Mouse (Mus musculus): ENCODE measurements at regions not wholly inside any gene's neighbourhood (a gene's known extent, or its start where the extent isn't known, plus 50 kb on each side); places are given as distances from the start of the nearest gene placed in this dataset.

GRCm38 (mm10) chr4:131391924-131392297, 446.2 kb downstream of the Ptpru start:
- Histone ChIP-seq H3K36me3 (no peaks in the 10 kb centered on the region), H3K4me3 (no peak overlapping the region), H3K9me3 (no peaks in the 10 kb centered on the region), H3K27me3 (no peaks in the 10 kb centered on the region), H3K4me1 (peaks cover 19% of the 10 kb centered on the region), H3K4me2 (replicated peaks) (no peak overlapping the region), H3K9ac (replicated peaks) (no peak overlapping the region), H3K27ac (replicated peaks) (0 out of 2 replicates have a peak overlapping the region, but pooled peaks have one; percentile 60)
- no peak for ATAC-seq (ENCODE audit: low FRiP score, low read depth)
- WGBS = 91% methylated on average over 3 of the region's 3 CpGs

DNA sequence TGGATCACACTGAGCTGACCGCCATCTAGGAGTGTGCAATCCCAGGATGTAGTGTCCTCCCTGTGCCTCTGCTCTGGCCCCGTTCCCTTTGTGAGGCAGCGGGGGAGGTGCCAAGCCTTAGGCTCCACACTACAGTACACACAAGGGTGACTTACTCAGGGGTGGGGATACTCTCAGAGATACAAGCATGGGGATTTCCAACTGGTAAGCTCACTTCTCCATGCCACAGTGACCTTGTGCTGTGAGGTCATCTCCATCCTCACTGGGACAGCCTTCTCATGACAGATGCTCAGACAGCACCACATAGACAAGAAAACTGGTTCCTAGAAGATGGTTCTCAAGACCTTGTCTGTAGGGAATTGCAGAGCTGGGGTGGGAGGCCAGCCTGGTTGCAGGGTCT, 445.6 kb downstream of the Ptpru start:
- Histone ChIP-seq H3K4me3 (no peak overlapping the region), H3K27ac (replicated peaks) (0 out of 2 replicates have a peak overlapping the region, but pooled peaks have one; percentile 15), H3K27me3 (no peaks in the 10 kb centered on the region), H3K36me3 (no peaks in the 10 kb centered on the region), H3K4me2 (replicated peaks) (no peak overlapping the region), H3K9me3 (no peaks in the 10 kb centered on the region), H3K9ac (replicated peaks) (no peak overlapping the region), H3K4me1 (peaks cover 19% of the 10 kb centered on the region)
- 84% methylated on average over 3 of the region's 3 CpGs for WGBS
- ATAC-seq (ENCODE audit: low FRiP score, low read depth) = no peak

- H3K4me1 ChIP-seq = peaks cover 16% of the 10 kb centered on the region
- no peak overlapping the region for H3K4me2 ChIP-seq (replicated peaks)
- H3K4me3 ChIP-seq = no peak overlapping the region
- no peaks in the 10 kb centered on the region for H3K36me3 ChIP-seq
- WGBS = 89% methylated on average over 8 of the region's 8 CpGs
- no peaks in the 10 kb centered on the region for H3K9me3 ChIP-seq
- no peak overlapping the region for H3K9ac ChIP-seq (replicated peaks)
- no peak for ATAC-seq (ENCODE audit: low FRiP score, low read depth)
- H3K27ac ChIP-seq (replicated peaks) = no peak overlapping the region
- H3K27me3 ChIP-seq = no peaks in the 10 kb centered on the region
These were observed 441.8 kb downstream of the Ptpru start for GRCm38 (mm10) chr4:131396226-131396840.

DNA sequence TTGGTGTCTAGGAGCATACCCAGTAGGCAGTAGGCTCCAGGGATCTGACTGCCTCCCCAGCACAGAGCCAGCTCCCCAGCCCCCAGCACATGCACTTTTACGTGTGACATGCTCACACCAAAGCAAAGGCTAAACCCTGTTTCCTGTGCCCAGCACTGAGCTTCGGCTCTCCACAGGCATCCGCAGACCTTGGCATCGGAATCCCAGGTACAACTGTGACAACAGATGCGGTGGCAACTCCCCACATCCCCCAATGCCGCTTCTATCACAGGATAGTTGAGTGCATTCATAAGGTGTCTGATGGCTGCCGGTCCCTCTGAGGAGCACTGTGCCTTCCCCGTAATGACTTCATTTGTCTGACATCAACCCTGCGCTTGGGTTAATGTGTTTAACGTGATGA, 440.9 kb downstream of the Ptpru start:
- no peak overlapping the region for H3K4me2 ChIP-seq (replicated peaks)
- no peak overlapping the region for H3K4me3 ChIP-seq
- no peak overlapping the region for H3K27ac ChIP-seq (replicated peaks)
- peaks cover 12% of the 10 kb centered on the region for H3K4me1 ChIP-seq
- H3K9me3 ChIP-seq = no peaks in the 10 kb centered on the region
- no peak overlapping the region for H3K9ac ChIP-seq (replicated peaks)
- no peak for ATAC-seq (ENCODE audit: low FRiP score, low read depth)
- 87% methylated on average over 10 of the region's 10 CpGs for WGBS
- no peaks in the 10 kb centered on the region for H3K27me3 ChIP-seq
- H3K36me3 ChIP-seq = no peaks in the 10 kb centered on the region

DNA sequence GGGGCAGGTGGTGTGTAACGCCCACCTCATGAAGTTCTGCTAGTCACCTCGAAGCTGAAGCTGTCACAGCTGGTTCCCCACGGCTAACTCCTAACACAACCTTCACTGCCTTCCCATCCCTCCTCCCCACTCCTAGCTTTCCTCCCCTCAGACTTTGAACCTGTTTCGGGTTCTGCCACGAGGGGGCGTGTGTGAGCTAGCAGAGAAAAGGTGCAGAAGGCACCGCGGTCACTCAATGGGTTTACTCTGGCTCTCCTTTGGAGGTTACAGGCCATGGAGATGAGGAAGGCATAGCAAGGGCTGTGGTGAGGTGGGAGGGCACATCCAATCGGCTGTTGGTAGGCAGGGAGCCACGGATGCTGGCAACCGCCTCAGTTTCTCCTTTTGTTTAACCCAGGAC, 437.3 kb downstream of the Ptpru start:
- no peak overlapping the region for H3K9ac ChIP-seq (replicated peaks)
- 26% methylated on average over 11 of the region's 11 CpGs for WGBS
- ATAC-seq (ENCODE audit: low FRiP score, low read depth) = no peak
- H3K9me3 ChIP-seq = no peaks in the 10 kb centered on the region
- no peak overlapping the region for H3K4me3 ChIP-seq
- no peak overlapping the region for H3K27ac ChIP-seq (replicated peaks)
- H3K27me3 ChIP-seq = no peaks in the 10 kb centered on the region
- H3K36me3 ChIP-seq = no peaks in the 10 kb centered on the region
- no peak overlapping the region for H3K4me2 ChIP-seq (replicated peaks)
- H3K4me1 ChIP-seq = peaks cover 7% of the 10 kb centered on the region; the same call in 1 of the 2 replicates

GRCm38 (mm10) chr4:131401255-131401654, 436.8 kb downstream of the Ptpru start:
- Histone ChIP-seq H3K4me1 (peaks cover 10% of the 10 kb centered on the region; the same call in 1 of the 2 replicates), H3K36me3 (no peaks in the 10 kb centered on the region), H3K4me3 (no peak overlapping the region), H3K27me3 (no peaks in the 10 kb centered on the region), H3K9ac (replicated peaks) (no peak overlapping the region), H3K4me2 (replicated peaks) (no peak overlapping the region), H3K9me3 (no peaks in the 10 kb centered on the region), H3K27ac (replicated peaks) (no peak overlapping the region)
- ATAC-seq (ENCODE audit: low FRiP score, low read depth) = no peak
- 92% methylated on average over 6 of the region's 6 CpGs for WGBS

DNA sequence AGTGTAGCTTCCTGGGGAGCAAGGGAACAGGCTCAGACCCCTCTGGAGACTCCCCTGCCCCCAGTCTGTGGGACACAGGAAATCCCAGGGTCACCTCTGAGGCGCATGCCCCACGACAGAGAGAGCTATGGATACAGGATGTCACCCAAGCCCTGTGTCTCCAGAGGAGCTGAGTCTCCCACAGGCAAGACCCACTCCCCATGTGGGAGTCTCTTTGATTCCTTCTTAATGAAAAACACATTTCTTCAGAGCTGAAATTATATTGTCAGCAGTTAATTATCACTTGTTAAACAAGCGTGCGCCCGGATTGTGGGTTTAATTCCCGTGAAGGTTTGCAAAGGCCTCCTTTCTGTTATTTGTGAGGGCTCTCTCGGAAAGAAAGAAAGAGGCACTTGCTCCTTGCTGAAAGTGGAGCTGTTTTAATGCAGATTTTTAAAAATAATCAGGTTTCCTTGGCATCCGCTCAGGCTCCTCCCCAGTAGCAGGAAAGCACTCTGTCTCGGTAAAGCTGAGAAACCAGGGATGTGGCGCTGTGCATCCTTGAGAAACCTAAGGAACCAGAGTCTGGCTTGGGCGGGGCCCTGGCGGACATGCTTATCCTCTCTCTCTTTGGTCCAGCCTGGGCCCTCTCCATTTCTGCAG, 432.6 kb downstream of the Ptpru start:
- 0 out of 2 replicates have a peak, but pooled peaks cover 2% of the 10 kb centered on the region for H3K27me3 ChIP-seq
- no peak overlapping the region for H3K4me2 ChIP-seq (replicated peaks)
- H3K36me3 ChIP-seq = no peaks in the 10 kb centered on the region
- no peaks in the 10 kb centered on the region for H3K9me3 ChIP-seq
- 57% methylated on average over 12 of the region's 12 CpGs for WGBS
- H3K9ac ChIP-seq (replicated peaks) = no peak overlapping the region
- ATAC-seq (ENCODE audit: low FRiP score, low read depth) = no peak
- peaks cover 18% of the 10 kb centered on the region; the same call in 1 of the 2 replicates for H3K4me1 ChIP-seq
- H3K27ac ChIP-seq (replicated peaks) = no peak overlapping the region
- H3K4me3 ChIP-seq = no peak overlapping the region

DNA sequence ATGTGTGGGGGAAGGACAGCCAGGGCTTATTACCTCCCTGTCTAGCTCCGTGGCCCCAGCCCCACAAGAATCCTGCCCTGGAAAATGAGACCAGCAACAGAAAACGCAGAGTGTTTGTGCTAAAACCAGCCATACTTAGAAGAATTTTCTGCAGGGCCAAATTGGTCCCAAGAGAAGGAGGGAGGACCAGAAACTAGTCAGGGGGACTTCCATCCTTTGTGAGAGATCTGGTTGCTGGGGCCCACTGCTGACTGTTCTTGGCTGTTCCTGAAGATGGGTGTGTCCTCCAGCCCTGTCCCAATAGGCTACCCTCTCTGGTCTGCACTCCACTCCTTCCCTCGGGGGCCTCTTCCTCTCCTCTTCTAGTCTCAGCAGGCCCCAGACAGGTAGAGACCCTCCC, 430.6 kb downstream of the Ptpru start:
- Histone ChIP-seq H3K9ac (replicated peaks) (no peak overlapping the region), H3K4me3 (no peak overlapping the region), H3K27ac (replicated peaks) (no peak overlapping the region), H3K4me1 (peaks cover 25% of the 10 kb centered on the region), H3K36me3 (no peaks in the 10 kb centered on the region), H3K4me2 (replicated peaks) (no peak overlapping the region), H3K27me3 (0 out of 2 replicates have a peak, but pooled peaks cover 6% of the 10 kb centered on the region), H3K9me3 (no peaks in the 10 kb centered on the region)
- WGBS = 64% methylated on average over 3 of the region's 3 CpGs
- no peak for ATAC-seq (ENCODE audit: low FRiP score, low read depth)

- H3K27me3 ChIP-seq = 0 out of 2 replicates have a peak, but pooled peaks cover 6% of the 10 kb centered on the region
- H3K9me3 ChIP-seq = no peaks in the 10 kb centered on the region
- ATAC-seq (ENCODE audit: low FRiP score, low read depth) = no peak
- no peak overlapping the region for H3K27ac ChIP-seq (replicated peaks)
- WGBS = 82% methylated on average over 1 of the region's 1 CpGs
- no peak overlapping the region for H3K9ac ChIP-seq (replicated peaks)
- H3K4me1 ChIP-seq = peaks cover 25% of the 10 kb centered on the region
- H3K4me3 ChIP-seq = no peak overlapping the region
- no peaks in the 10 kb centered on the region for H3K36me3 ChIP-seq
- no peak overlapping the region for H3K4me2 ChIP-seq (replicated peaks)
These were observed 429.4 kb downstream of the Ptpru start for GRCm38 (mm10) chr4:131408644-131409043.

- H3K27me3 ChIP-seq = 0 out of 2 replicates have a peak, but pooled peaks cover 6% of the 10 kb centered on the region
- H3K36me3 ChIP-seq = no peaks in the 10 kb centered on the region
- ATAC-seq (ENCODE audit: low FRiP score, low read depth) = peak; percentile 41; the same call in 1 of the 2 replicates
- WGBS = 28% methylated on average over 3 of the region's 3 CpGs
- H3K4me2 ChIP-seq (replicated peaks) = no peak overlapping the region
- no peak overlapping the region for H3K27ac ChIP-seq (replicated peaks)
- peaks cover 25% of the 10 kb centered on the region for H3K4me1 ChIP-seq
- H3K9me3 ChIP-seq = no peaks in the 10 kb centered on the region
- H3K4me3 ChIP-seq = no peak overlapping the region
- H3K9ac ChIP-seq (replicated peaks) = no peak overlapping the region
These were observed 428.3 kb downstream of the Ptpru start for GRCm38 (mm10) chr4:131409805-131410204.

DNA sequence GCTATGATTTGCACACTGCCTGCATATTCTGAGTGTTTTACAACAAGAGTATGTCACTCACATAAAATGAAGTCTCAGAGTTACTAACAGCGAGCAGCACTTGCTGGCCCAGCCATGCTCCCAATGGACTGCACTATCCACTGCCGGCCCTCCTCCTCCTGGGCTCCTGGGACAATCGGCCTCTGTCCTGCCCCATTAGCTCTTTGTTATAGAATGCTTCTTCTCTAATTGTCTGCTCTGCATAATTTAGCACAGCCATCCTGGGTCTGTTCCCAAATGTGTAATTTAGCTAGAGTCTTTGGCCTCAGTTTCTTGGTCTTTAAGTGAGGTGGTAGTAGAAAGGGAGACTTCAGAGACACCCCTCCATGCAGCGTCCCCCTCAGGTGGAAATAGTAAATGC, 426.2 kb downstream of the Ptpru start:
- no peaks in the 10 kb centered on the region for H3K9me3 ChIP-seq
- no peak for ATAC-seq (ENCODE audit: low FRiP score, low read depth)
- H3K4me3 ChIP-seq = no peak overlapping the region
- no peak overlapping the region for H3K9ac ChIP-seq (replicated peaks)
- H3K36me3 ChIP-seq = no peaks in the 10 kb centered on the region
- H3K27me3 ChIP-seq = 0 out of 2 replicates have a peak, but pooled peaks cover 6% of the 10 kb centered on the region
- no peak overlapping the region for H3K4me2 ChIP-seq (replicated peaks)
- no peak overlapping the region for H3K27ac ChIP-seq (replicated peaks)
- WGBS = 57% methylated on average over 4 of the region's 4 CpGs
- peaks cover 20% of the 10 kb centered on the region for H3K4me1 ChIP-seq

- no peak overlapping the region for H3K4me3 ChIP-seq
- no peak for ATAC-seq (ENCODE audit: low FRiP score, low read depth)
- 81% methylated on average over 6 of the region's 6 CpGs for WGBS
- H3K27me3 ChIP-seq = 0 out of 2 replicates have a peak, but pooled peaks cover 6% of the 10 kb centered on the region
- peaks cover 15% of the 10 kb centered on the region for H3K4me1 ChIP-seq
- no peak overlapping the region for H3K9ac ChIP-seq (replicated peaks)
- no peaks in the 10 kb centered on the region for H3K36me3 ChIP-seq
- no peak overlapping the region for H3K27ac ChIP-seq (replicated peaks)
- H3K4me2 ChIP-seq (replicated peaks) = no peak overlapping the region
- H3K9me3 ChIP-seq = no peaks in the 10 kb centered on the region
These were observed 424.7 kb downstream of the Ptpru start for GRCm38 (mm10) chr4:131413380-131413779.
